Comparison of ENCODE assay signal across 10 mouse cellular contexts in the genomic region with DNA sequence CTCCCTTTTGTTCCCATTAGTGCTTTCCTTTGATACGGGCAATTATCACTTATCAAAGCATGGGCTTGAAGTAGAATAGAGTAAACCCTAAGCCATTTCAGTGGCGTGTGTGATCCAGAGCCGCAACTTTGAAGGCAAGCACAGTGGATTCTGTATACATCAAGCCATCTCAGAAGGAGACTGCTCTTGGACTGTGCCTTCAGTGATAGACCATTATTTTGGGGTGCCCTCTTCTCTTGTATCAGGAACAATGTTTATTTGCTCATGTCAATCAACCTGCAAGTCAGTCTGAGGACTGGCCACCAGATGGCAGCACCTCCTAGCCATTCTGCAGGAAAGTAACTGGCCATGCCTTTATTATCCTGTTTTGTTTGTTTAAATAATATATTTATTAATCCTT. TPM values are rescaled to one million over a fixed set of nuclear protein-coding genes. Genes with fewer than 3 reads are reported as not detected.
DNase-seq lines count a peak whose midpoint lies in the region; ATAC-seq and TF ChIP-seq lines count a peak whose summit lies in the region.
"Had no signal": no experiment of that assay in that cellular context is flagged by ENCODE, and none has a peak within 500 bp of the region (broad histone marks: within the 10 kb centered on the region; RNA-seq: fewer than 3 reads in every experiment).

No protein-coding gene starts in this region.

- H3K9me3 ChIP-seq in ES-Bruce4 (replicated peaks; ENCODE audit: control insufficient read depth, insufficient read depth, low read length, poor library complexity, severe bottlenecking): no peaks in the 10 kb centered on the region
- no peaks in the 10 kb centered on the region for H3K9me3 ChIP-seq in forebrain, postnatal 0 days (ENCODE audit: low read length)
- H3K9me3 ChIP-seq in kidney, postnatal 0 days (replicated peaks; ENCODE audit: low read length): no peaks in the 10 kb centered on the region

- no peak overlapping the region for H3K4me3 ChIP-seq in ES-Bruce4 (ENCODE audit: low read depth, low read length)
- no peak overlapping the region for H3K4me3 ChIP-seq in forebrain, postnatal 0 days (ENCODE audit: low read depth, low read length)
- H3K4me3 ChIP-seq in kidney, postnatal 0 days (replicated peaks; ENCODE audit: low read depth, low read length): no peak overlapping the region
- H3K4me3 ChIP-seq in lung, adult 2 months (replicated peaks; ENCODE audit: extremely low read depth, low read depth, low read length): no peak overlapping the region
- H3K4me3 ChIP-seq: erythroblast, embryonic 14.5 days had no signal

- 37% methylated on average over 3 of the region's 3 CpGs for WGBS in forebrain, postnatal 0 days
- 56% methylated on average over 3 of the region's 3 CpGs for WGBS in kidney, postnatal 0 days
- 62% methylated on average over 3 of the region's 3 CpGs for WGBS in lung, adult 2 months

- H3K27ac ChIP-seq in ES-Bruce4 (ENCODE audit: insufficient read depth, low read length): no peak overlapping the region
- no peak overlapping the region for H3K27ac ChIP-seq in forebrain, postnatal 0 days (ENCODE audit: low read depth, low read length)
- H3K27ac ChIP-seq in kidney, postnatal 0 days: no peak overlapping the region
- H3K27ac ChIP-seq: macrophage had no signal

- no peak for TF ChIP-seq POLR2A in ES-Bruce4 (IDR thresholded peaks at IDR 0.05; ENCODE audit: insufficient read depth, low read length)
- no peak for TF ChIP-seq POLR2A in lung, adult 2 months (IDR thresholded peaks at IDR 0.05; ENCODE audit: borderline replicate concordance, extremely low read depth, low read depth, low read length)

- H3K4me1 ChIP-seq in ES-Bruce4 (ENCODE audit: control insufficient read depth, insufficient read depth, low read length): no peaks in the 10 kb centered on the region
- H3K4me1 ChIP-seq in forebrain, postnatal 0 days (ENCODE audit: insufficient read depth): no peaks in the 10 kb centered on the region
- H3K4me1 ChIP-seq in kidney, postnatal 0 days (replicated peaks; ENCODE audit: insufficient read depth, low read length): no peaks in the 10 kb centered on the region
- 0 out of 2 replicates have a peak, but pooled peaks cover 2% of the 10 kb centered on the region for H3K4me1 ChIP-seq in lung, adult 2 months (ENCODE audit: control insufficient read depth, insufficient read depth, low read length)

- ATAC-seq in forebrain, postnatal 0 days: peak; percentile 45; the same call in 1 of the 2 replicates
- ATAC-seq in kidney, postnatal 0 days (replicated peaks; ENCODE audit: low FRiP score, low read depth): 0 out of 2 replicates have a peak, but pooled peaks have one; percentile 17
- peak; percentile 79 for ATAC-seq in neutrophil, adult 5-6 weeks (ENCODE audit: extremely low read depth, insufficient number of reproducible peaks, low FRiP score, poor library complexity, severe bottlenecking)

- H3K4me2 ChIP-seq in forebrain, postnatal 0 days (ENCODE audit: low read depth): no peak overlapping the region
- H3K4me2 ChIP-seq in kidney, postnatal 0 days (ENCODE audit: low read length): no peak overlapping the region

- no peaks in the 10 kb centered on the region for H3K36me3 ChIP-seq in ES-Bruce4 (ENCODE audit: control insufficient read depth, insufficient read depth, low read length, poor library complexity, severe bottlenecking)
- H3K36me3 ChIP-seq in forebrain, postnatal 0 days (ENCODE audit: insufficient read depth): no peaks in the 10 kb centered on the region
- no peaks in the 10 kb centered on the region for H3K36me3 ChIP-seq in kidney, postnatal 0 days (ENCODE audit: insufficient read depth, low read length)

- no peak for TF ChIP-seq EP300 in ES-Bruce4 (IDR thresholded peaks at IDR 0.05; ENCODE audit: insufficient read depth, low read depth, low read length)

- DNase-seq in 3T3-L1 (ENCODE audit: low read depth, low spot score): peak; percentile 80
- peak; percentile 22 for DNase-seq in cerebellum, adult 11-12 months
- peak; percentile 73 for DNase-seq in forebrain, postnatal 0 days
- peak; percentile 60 for DNase-seq in kidney, postnatal 0 days (ENCODE audit: low spot score)
- peak; percentile 59 for DNase-seq in lung, adult 2 months
- peak; percentile 53 for DNase-seq in urinary bladder, adult 2 months (ENCODE audit: low spot score)

- peak; percentile 76 for TF ChIP-seq CTCF in ES-Bruce4 (IDR thresholded peaks at IDR 0.05; ENCODE audit: low read depth, low read length)
- peak; percentile 89 for TF ChIP-seq CTCF in forebrain, postnatal 0 days (IDR thresholded peaks at IDR 0.05; ENCODE audit: low read depth)
- peak; percentile 89 for TF ChIP-seq CTCF in kidney, postnatal 0 days (IDR thresholded peaks at IDR 0.05; ENCODE audit: low read depth)
- peak; percentile 83 for TF ChIP-seq CTCF in lung, adult 2 months (IDR thresholded peaks at IDR 0.05; ENCODE audit: insufficient read depth, low read length)

- H3K9ac ChIP-seq in ES-Bruce4 (ENCODE audit: low read depth, poor library complexity, severe bottlenecking): no peak overlapping the region
- H3K9ac ChIP-seq in forebrain, postnatal 0 days: no peak overlapping the region
- no peak overlapping the region for H3K9ac ChIP-seq in kidney, postnatal 0 days (ENCODE audit: low read depth, low read length)

- H3K27me3 ChIP-seq in ES-Bruce4 (ENCODE audit: control insufficient read depth, insufficient read depth, low read length, poor library complexity, severe bottlenecking): no peaks in the 10 kb centered on the region
- H3K27me3 ChIP-seq in forebrain, postnatal 0 days (ENCODE audit: insufficient read depth, low read length): no peaks in the 10 kb centered on the region
- no peaks in the 10 kb centered on the region for H3K27me3 ChIP-seq in kidney, postnatal 0 days (ENCODE audit: insufficient read depth, low read length)

RNA-seq across cellular contexts. Expression of gene Eddm3b, which starts 11.0 kb away (rescaled TPM):
- not detected in 2 replicates for polyA plus RNA-seq in ES-Bruce4 (2011; ENCODE audit: insufficient read depth, insufficient read length, low read depth, missing spikeins)
- 0.15 TPM in 1 of 2 replicates, not detected in the other for total RNA-seq in forebrain, postnatal 0 days (2014; rRNA removed)
- 0.22 TPM in 1 of 2 replicates, not detected in the other for polyA plus RNA-seq in forebrain, postnatal 0 days (2015; fragmentation: Nextera tagmentation; extraction: Ambion mirVana)
- polyA plus RNA-seq in kidney, postnatal 0 days (2015; fragmentation: Nextera tagmentation; extraction: Ambion mirVana): 2.0 and 2.8 TPM in 2 replicates
- polyA plus RNA-seq in lung, adult 2 months (2012; rRNA removed): 0.08 TPM in 1 of 2 replicates, not detected in the other
- not detected in 2 replicates for total RNA-seq in neutrophil, adult 5-6 weeks (2017)
- 0.04 and 0.06 TPM in 2 replicates for polyA plus RNA-seq in urinary bladder, adult 2 months (2012; rRNA removed)
- polyA plus RNA-seq: erythroblast, embryonic 14.5 days; macrophage had no signal

RNA-seq across cellular contexts. Expression of gene Ang, which starts 12.3 kb away (rescaled TPM):
- 3.2 and 3.6 TPM in 2 replicates for polyA plus RNA-seq in ES-Bruce4 (2011; ENCODE audit: insufficient read depth, insufficient read length, low read depth, missing spikeins)
- 0.62 and 4.9 TPM in 2 replicates for total RNA-seq in forebrain, postnatal 0 days (2014; rRNA removed)
- polyA plus RNA-seq in forebrain, postnatal 0 days (2015; fragmentation: Nextera tagmentation; extraction: Ambion mirVana): 2.8 and 4.0 TPM in 2 replicates
- 6.7 and 7.5 TPM in 2 replicates for polyA plus RNA-seq in kidney, postnatal 0 days (2015; fragmentation: Nextera tagmentation; extraction: Ambion mirVana)
- polyA plus RNA-seq in lung, adult 2 months (2012; rRNA removed): 61.7 and 72.5 TPM in 2 replicates
- 2.2 and 2.3 TPM in 2 replicates for total RNA-seq in neutrophil, adult 5-6 weeks (2017)
- 60.1 and 64.0 TPM in 2 replicates for polyA plus RNA-seq in urinary bladder, adult 2 months (2012; rRNA removed)
- polyA plus RNA-seq: erythroblast, embryonic 14.5 days had no signal

RNA-seq across cellular contexts. Expression of gene Rnase4, which starts 12.3 kb away (rescaled TPM):
- 7.0 and 7.2 TPM in 2 replicates for polyA plus RNA-seq in ES-Bruce4 (2011; ENCODE audit: insufficient read depth, insufficient read length, low read depth, missing spikeins)
- total RNA-seq in forebrain, postnatal 0 days (2014; rRNA removed): 23.2 and 27.7 TPM in 2 replicates
- 15.8 and 16.3 TPM in 2 replicates for polyA plus RNA-seq in forebrain, postnatal 0 days (2015; fragmentation: Nextera tagmentation; extraction: Ambion mirVana)
- polyA plus RNA-seq in kidney, postnatal 0 days (2015; fragmentation: Nextera tagmentation; extraction: Ambion mirVana): 41.4 and 48.2 TPM in 2 replicates
- polyA plus RNA-seq in lung, adult 2 months (2012; rRNA removed): 581 and 650 TPM in 2 replicates
- 2.0 and 2.1 TPM in 2 replicates for total RNA-seq in neutrophil, adult 5-6 weeks (2017)
- polyA plus RNA-seq in urinary bladder, adult 2 months (2012; rRNA removed): 373 and 403 TPM in 2 replicates

RNA-seq across cellular contexts. Expression of gene Rnase6, which starts 20.5 kb away (rescaled TPM):
- not detected in 2 replicates for polyA plus RNA-seq in ES-Bruce4 (2011; ENCODE audit: insufficient read depth, insufficient read length, low read depth, missing spikeins)
- total RNA-seq in forebrain, postnatal 0 days (2014; rRNA removed): 0.77 and 2.7 TPM in 2 replicates
- 1.3 and 1.4 TPM in 2 replicates for polyA plus RNA-seq in forebrain, postnatal 0 days (2015; fragmentation: Nextera tagmentation; extraction: Ambion mirVana)
- 0.83 and 1.4 TPM in 2 replicates for polyA plus RNA-seq in kidney, postnatal 0 days (2015; fragmentation: Nextera tagmentation; extraction: Ambion mirVana)
- 12.1 and 19.2 TPM in 2 replicates for polyA plus RNA-seq in lung, adult 2 months (2012; rRNA removed)
- 227 and 232 TPM in 2 replicates for total RNA-seq in neutrophil, adult 5-6 weeks (2017)
- polyA plus RNA-seq in urinary bladder, adult 2 months (2012; rRNA removed): 7.1 and 8.3 TPM in 2 replicates

RNA-seq across cellular contexts. Expression of gene Olfr750, which starts 29.0 kb away (rescaled TPM):
- not detected in 2 replicates for polyA plus RNA-seq in ES-Bruce4 (2011; ENCODE audit: insufficient read depth, insufficient read length, low read depth, missing spikeins)
- not detected in 2 replicates for total RNA-seq in forebrain, postnatal 0 days (2014; rRNA removed)
- 0.08 TPM in 1 of 2 replicates, not detected in the other for polyA plus RNA-seq in forebrain, postnatal 0 days (2015; fragmentation: Nextera tagmentation; extraction: Ambion mirVana)
- polyA plus RNA-seq in kidney, postnatal 0 days (2015; fragmentation: Nextera tagmentation; extraction: Ambion mirVana): not detected in 2 replicates
- polyA plus RNA-seq in lung, adult 2 months (2012; rRNA removed): 3.1 and 3.6 TPM in 2 replicates
- total RNA-seq in neutrophil, adult 5-6 weeks (2017): not detected in 2 replicates
- polyA plus RNA-seq in urinary bladder, adult 2 months (2012; rRNA removed): 0.06 TPM in 1 of 2 replicates, not detected in the other
- polyA plus RNA-seq: erythroblast, embryonic 14.5 days; macrophage had no signal

Comparison
In these comparisons a context has a peak if more than half of its experiments do, and no peak if none do; other contexts are left out.
1. DNase-seq: peak in every context shown above with its lines; median percentile 80 in 3T3-L1; 73 in forebrain, postnatal 0 days; 60 in kidney, postnatal 0 days; 59 in lung, adult 2 months; 53 in urinary bladder, adult 2 months; 22 in cerebellum, adult 11-12 months.
2. ATAC-seq: peak in every context shown above with its lines; median percentile 79 in neutrophil, adult 5-6 weeks; 45 in forebrain, postnatal 0 days; 17 in kidney, postnatal 0 days.